Mouse (Mus musculus): ENCODE measurements at regions not wholly inside any gene's neighbourhood (a gene's known extent, or its start where the extent isn't known, plus 50 kb on each side); places are given as distances from the start of the nearest gene placed in this dataset.

GRCm38 (mm10) chr1:136739486-136739885 is 114.8 kb downstream of the Zfp281 start:
- TF ChIP-seq CTCF (conservative IDR thresholded peaks at IDR 0.05 in 1 of 2, IDR thresholded peaks at IDR 0.05 in 1 of 2; ENCODE audit: low read depth in 2 of 2, low read length in 2 of 2) (peak; percentile 53 to 67; a peak in 3 of 4 replicates), POLR2A (IDR thresholded peaks at IDR 0.05; ENCODE audit: low read depth, low read length) (no peak), POLR2AphosphoS2 (IDR thresholded peaks at IDR 0.05; ENCODE audit: low read depth, low read length) (no peak), MAX (IDR thresholded peaks at IDR 0.05; ENCODE audit: low read length) (no peak), HCFC1 (IDR thresholded peaks at IDR 0.05; ENCODE audit: low read depth, low read length) (no peak), USF1 (IDR thresholded peaks at IDR 0.05; ENCODE audit: low read depth, low read length) (no peak), ZC3H11A (IDR thresholded peaks at IDR 0.05; ENCODE audit: low read depth, low read length) (peak; percentile 29), RAD21 (IDR thresholded peaks at IDR 0.05; ENCODE audit: low read depth, low read length) (peak; percentile 65), CHD1 (IDR thresholded peaks at IDR 0.05; ENCODE audit: low read depth, low read length) (no peak), SIN3A (IDR thresholded peaks at IDR 0.05; ENCODE audit: low read length) (no peak)

Data from CH12.LX (cell line).